Mouse (Mus musculus) forebrain, postnatal 0 days (tissue): ENCODE data around the gene Parp11. TPM values are rescaled to one million over a fixed set of nuclear protein-coding genes. Genes with fewer than 3 reads are reported as not detected.

ENCODE experiments used
- ATAC-seq: fragments of 200-750 bp; cut with Nextera tagmentation; 2 replicates; pipeline ENCODE4 v1.8.0; 2017; ENCODE audit warnings: mild to moderate bottlenecking, moderate library complexity
- DNase-seq: peaks from one replicate; pipeline ENCODE4 v3.0.0-alpha.2; 2015
- H3K27ac ChIP-seq: fragments of 300-500 bp; sonication (generic); 2 replicates; pipeline ENCODE4 v1.5.1; 2014; ENCODE audit warnings: low read depth, mild to moderate bottlenecking, antibody characterized with exemption, low read length, moderate library complexity, mixed read lengths
- H3K27me3 ChIP-seq: fragments of 300-500 bp; sonication (generic); 2 replicates; pipeline ENCODE4 v1.6.1; 2014; ENCODE audit warnings: mild to moderate bottlenecking, low read length, mixed read lengths; ENCODE audit not compliant: insufficient read depth
- H3K36me3 ChIP-seq: fragments of 300-500 bp; sonication (generic); 2 replicates; pipeline ENCODE4 v1.6.1; 2014; ENCODE audit warnings: mild to moderate bottlenecking, moderate library complexity; ENCODE audit not compliant: insufficient read depth
- H3K4me1 ChIP-seq: fragments of 300-500 bp; sonication (generic); 2 replicates; pipeline ENCODE4 v1.6.1; 2014; ENCODE audit warnings: antibody characterized with exemption; ENCODE audit not compliant: insufficient read depth
- H3K4me2 ChIP-seq: fragments of 300-500 bp; sonication (generic); 2 replicates; pipeline ENCODE4 v1.6.1; 2014; ENCODE audit warnings: low read depth, mild to moderate bottlenecking, moderate library complexity
- H3K4me3 ChIP-seq: fragments of 300-500 bp; sonication (generic); 2 replicates; pipeline ENCODE4 v1.5.1; 2014; ENCODE audit warnings: low read depth, low read length, mixed read lengths
- H3K9ac ChIP-seq: fragments of 300-500 bp; sonication (generic); 2 replicates; pipeline ENCODE4 v1.6.1; 2014; ENCODE audit warnings: mild to moderate bottlenecking
- H3K9me3 ChIP-seq: fragments of 300-500 bp; sonication (generic); 2 replicates; pipeline ENCODE4 v1.6.1; 2016; ENCODE audit warnings: low read length
- CTCF ChIP-seq: sonication (generic); IDR thresholded peaks from 2 replicates; pipeline ENCODE4 v1.5.1; 2016; ENCODE audit warnings: antibody characterized with exemption, control low read depth, low read depth
- WGBS: fragments of 180-500 bp; shearing (Covaris S2); extraction: QIAGEN DNeasy Blood & Tissue Kit; methylation state at CpG from one replicate; pipeline ENCODE4 v1.1.7; 2014; 5-methylcytosine and 5-hydroxymethylcytosine counted together
- polyA plus RNA-seq: library from polyadenylated mRNA; unstranded; fragments of >200 nt; fragmentation: Nextera tagmentation; extraction: Ambion mirVana; gene quantifications from 2 replicates; pipeline ENCODE4 v1.2.1, GENCODE M21; 2015
- total RNA-seq: library from RNA; depleted of rRNA; stranded (reverse); fragments of >200 nt; gene quantifications from 2 replicates; pipeline ENCODE4 v1.2.3, GENCODE M21; 2014

Parp11 gene
- total and polyA plus RNA-seq, 2 experiments from 2014 or later = 45.8 to 60.9 TPM

DNA sequence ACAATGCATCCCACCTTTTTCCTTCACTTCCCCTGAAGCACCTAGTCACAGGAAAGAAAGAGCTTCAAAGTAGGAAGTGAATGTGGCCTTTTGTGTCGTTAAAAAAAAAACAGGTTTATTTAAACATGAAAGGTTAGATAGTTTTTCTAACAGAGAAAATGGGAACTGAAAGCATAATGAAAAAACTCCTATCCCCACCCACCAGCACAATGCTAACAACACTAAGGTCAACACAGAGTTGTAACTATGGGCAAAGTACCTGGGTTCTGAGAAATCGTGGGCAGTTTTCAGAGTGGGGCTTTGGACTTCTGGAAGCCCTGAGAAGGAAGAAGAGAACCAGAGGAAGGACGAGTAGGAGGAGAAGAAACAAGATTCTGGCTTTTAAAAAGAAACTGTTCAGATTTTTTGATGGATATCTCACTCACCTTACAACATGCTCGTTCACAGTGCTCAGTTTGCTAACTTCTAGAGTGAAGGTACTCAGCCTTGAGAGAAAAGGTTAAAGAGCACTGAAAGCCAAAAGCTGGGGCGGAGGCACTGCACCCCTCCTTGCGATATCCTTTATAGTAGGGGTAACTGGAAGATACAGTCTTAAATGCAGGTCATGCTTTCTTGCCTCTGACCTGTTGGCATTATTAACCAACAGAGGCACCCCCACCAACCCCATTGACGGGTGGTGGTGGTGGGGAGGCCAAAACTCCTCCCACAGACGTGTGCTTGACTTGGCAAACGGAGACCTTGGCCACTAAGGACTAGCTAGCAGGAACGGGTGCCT is 1.2 kb downstream of the Parp11 start:
- WGBS = 55% methylated on average over 10 of the region's 10 CpGs
- Histone ChIP-seq H3K4me2 (no peak overlapping the region), H3K4me1 (no peaks in the 10 kb centered on the region), H3K27me3 (no peaks in the 10 kb centered on the region), H3K36me3 (no peaks in the 10 kb centered on the region), H3K27ac (no peak overlapping the region), H3K9ac (no peak overlapping the region), H3K9me3 (no peaks in the 10 kb centered on the region), H3K4me3 (no peak overlapping the region)
- ATAC-seq (no peak), DNase-seq (no peak)
- TF ChIP-seq CTCF = no peak

DNA sequence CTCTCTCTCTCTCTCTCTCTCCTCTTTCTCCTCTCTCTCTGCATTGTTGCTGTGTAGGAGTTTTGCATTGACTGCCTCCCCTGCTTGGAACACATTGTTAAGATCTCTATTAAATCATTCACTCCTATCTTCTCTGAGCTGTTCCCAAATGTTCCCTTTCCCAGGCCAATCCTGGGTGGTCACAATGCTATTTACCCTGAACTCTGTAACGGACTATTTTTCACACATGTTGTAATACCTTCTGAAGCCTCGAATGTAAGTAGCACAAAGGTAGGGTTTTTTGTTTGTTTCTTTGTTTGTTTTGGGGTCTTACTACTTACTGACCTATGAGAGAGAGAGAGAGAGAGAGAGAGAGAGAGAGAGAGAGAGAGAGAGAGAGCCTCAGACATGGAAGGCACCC is 2.2 kb downstream of the Parp11 start:
- H3K4me3 ChIP-seq = no peak overlapping the region
- no peaks in the 10 kb centered on the region for H3K9me3 ChIP-seq
- peak overlapping the region; percentile 74; the same call in 1 of the 2 replicates for H3K27ac ChIP-seq
- no peak overlapping the region for H3K4me2 ChIP-seq
- H3K36me3 ChIP-seq = no peaks in the 10 kb centered on the region
- ATAC-seq (no peak), DNase-seq (no peak)
- H3K27me3 ChIP-seq = no peaks in the 10 kb centered on the region
- whole genome bisulfite sequencing = 27% methylated on average over 2 of the region's 2 CpGs
- no peak for TF ChIP-seq CTCF
- no peak overlapping the region for H3K9ac ChIP-seq
- no peaks in the 10 kb centered on the region for H3K4me1 ChIP-seq

DNA sequence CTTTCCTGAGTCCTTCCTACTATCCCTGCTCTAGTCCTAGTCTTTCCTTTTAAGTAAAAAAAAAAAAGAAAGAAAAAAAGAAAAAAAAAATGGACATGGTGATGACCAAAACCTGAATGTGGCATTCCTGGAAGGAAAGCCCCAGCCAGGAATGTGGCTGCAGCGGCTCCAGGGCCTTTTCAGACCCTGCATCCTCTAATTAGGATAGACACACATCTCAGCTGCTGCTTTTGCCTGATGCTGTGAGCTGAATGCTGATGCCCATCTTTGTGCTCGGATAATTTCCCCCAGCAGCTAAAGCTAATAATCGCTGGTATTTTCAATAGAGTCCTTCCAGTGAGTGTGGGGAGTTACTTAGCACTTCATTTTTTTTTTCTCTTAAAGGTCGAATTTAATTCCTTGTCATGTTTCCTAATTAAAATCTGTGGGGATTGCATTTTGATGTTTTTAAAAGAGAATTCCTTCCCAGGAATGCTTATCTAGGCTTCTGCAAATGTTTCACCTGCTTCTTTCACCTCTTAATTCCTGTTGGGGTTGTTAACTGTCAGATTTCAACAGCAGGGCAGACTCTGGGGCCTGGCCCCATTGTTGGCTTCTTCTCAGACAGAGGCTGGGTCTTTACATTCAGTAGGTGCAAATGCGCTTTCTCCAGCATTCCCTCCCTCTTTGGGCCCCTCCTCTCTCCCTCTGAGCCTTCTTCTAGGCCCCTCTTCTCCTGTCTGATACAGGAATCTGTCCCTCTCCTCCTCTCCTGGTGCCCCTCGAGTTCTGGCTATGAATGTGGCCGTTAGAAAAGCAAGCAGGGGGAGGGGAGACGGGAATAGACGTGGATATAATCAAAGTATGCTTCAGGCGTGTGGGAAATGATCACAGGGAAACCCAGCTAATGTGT is 3.1 kb downstream of the Parp11 start:
- DNase-seq = peak; percentile 58
- no peaks in the 10 kb centered on the region for H3K9me3 ChIP-seq
- no peaks in the 10 kb centered on the region for H3K36me3 ChIP-seq
- peak overlapping the region; percentile 15; the same call in 1 of the 2 replicates for H3K9ac ChIP-seq
- H3K4me1 ChIP-seq = peaks cover 6% of the 10 kb centered on the region; the same call in 1 of the 2 replicates
- no peak overlapping the region for H3K4me2 ChIP-seq
- no peak for TF ChIP-seq CTCF
- H3K4me3 ChIP-seq = no peak overlapping the region
- no peaks in the 10 kb centered on the region for H3K27me3 ChIP-seq
- 6% methylated on average over 10 of the region's 10 CpGs for WGBS
- no peak for ATAC-seq
- H3K27ac ChIP-seq = peak overlapping the region; percentile 74

DNA sequence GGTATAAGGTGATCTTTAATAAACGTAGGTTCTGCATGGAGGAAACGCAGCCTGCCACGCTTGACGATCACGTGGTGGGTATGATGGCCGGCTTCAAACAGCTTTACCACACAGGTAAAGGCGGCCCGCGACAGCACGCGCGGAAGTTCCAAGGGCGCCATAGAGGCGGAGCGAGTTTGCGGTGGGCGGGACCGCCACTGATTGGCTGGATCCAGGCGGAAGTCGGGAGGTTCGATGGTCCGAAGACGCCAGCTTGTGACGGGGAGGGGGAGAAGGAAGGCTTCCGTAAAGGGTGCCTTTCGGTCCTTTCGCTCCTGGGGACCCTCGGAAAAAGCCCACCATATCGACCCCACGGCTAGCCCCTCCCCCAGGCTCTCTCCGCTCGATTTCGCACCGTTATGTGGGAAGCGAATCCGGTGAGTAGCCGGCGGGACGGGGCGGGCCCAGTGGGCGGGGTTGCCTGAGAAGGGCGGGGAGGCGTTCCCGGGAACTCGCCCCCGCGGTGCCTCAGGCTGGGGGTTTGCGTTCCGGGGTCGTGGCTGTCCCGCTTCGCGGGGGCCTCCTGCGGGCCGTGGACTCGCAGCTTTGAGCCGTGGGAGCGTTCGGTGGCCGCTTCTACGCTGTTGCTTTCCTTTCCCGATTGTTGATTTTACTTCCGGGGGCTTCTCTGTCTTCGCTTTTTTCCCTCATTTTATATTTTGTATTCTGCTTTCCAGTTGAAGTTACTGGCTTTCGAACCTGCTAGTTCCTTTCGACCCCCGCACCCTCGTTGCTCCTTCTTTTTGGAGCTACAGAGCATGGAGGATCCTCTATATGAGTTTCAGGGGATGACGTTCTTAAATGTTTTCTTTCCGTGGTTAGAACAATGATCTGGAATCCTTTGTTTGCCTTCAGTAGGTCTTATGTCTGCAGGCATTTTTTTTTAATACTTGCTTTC is 7.0 kb downstream of the Parp11 start:
- peak; percentile 97 for ATAC-seq
- peaks cover 12% of the 10 kb centered on the region; the same call in 1 of the 2 replicates for H3K4me1 ChIP-seq
- WGBS = under 1% methylated on average over 70 of the region's 70 CpGs
- H3K27ac ChIP-seq = peak overlapping the region; percentile 93
- H3K27me3 ChIP-seq = no peaks in the 10 kb centered on the region
- peak; percentile 96 for DNase-seq
- H3K9me3 ChIP-seq = no peaks in the 10 kb centered on the region
- peak overlapping the region; percentile 45 for H3K4me2 ChIP-seq
- peak overlapping the region; percentile 81 for H3K4me3 ChIP-seq
- no peaks in the 10 kb centered on the region for H3K36me3 ChIP-seq
- H3K9ac ChIP-seq = peak overlapping the region; percentile 86
- TF ChIP-seq CTCF = no peak

DNA sequence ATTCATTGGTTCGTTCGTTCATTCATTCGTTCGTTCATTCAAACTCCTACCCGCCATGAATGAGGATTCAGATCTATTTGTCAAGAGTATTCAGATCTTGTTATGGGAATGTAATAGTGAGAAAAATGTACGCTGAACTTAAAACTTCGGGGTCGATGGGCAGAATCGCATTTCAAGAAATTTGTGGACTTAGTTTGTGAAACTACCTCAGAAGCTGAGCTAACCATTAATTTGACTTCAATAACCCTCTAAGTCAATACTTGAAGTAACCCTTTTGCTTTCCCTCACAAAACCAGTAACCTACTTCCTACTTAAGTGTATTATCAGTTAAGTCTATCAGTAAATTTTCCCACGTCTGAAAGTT is 7.7 kb downstream of the Parp11 start:
- Histone ChIP-seq H3K36me3 (no peaks in the 10 kb centered on the region), H3K4me1 (peaks cover 12% of the 10 kb centered on the region; the same call in 1 of the 2 replicates), H3K27me3 (no peaks in the 10 kb centered on the region), H3K9me3 (no peaks in the 10 kb centered on the region), H3K4me2 (peak overlapping the region; percentile 45), H3K9ac (peak overlapping the region; percentile 86), H3K4me3 (peak overlapping the region; percentile 81), H3K27ac (peak overlapping the region; percentile 93)
- ATAC-seq (no peak), DNase-seq (no peak)
- no peak for TF ChIP-seq CTCF
- WGBS = 30% methylated on average over 10 of the region's 10 CpGs

DNA sequence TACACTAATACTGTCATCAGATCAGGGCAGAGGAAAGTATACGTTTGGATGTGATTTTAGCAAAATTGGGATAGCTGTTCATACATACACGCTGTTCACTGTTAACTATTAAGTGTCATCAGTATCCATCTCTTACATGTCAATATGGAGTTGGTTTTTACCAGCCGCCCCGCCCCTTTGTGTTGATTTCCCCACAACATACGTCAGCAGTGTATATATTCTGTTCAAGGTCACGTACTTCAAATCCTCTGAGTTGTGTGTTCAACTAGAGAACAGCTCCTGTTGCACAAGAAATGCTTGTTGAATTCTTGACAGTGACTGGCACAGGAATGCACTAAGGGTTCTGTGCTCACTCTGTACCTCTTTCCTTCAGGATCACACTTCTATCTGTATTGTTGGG is 8.2 kb downstream of the Parp11 start:
- Histone ChIP-seq H3K4me1 (peaks cover 12% of the 10 kb centered on the region; the same call in 1 of the 2 replicates), H3K27me3 (no peaks in the 10 kb centered on the region), H3K4me2 (peak overlapping the region; percentile 45), H3K4me3 (peak overlapping the region; percentile 81), H3K9me3 (no peaks in the 10 kb centered on the region), H3K27ac (no peak overlapping the region), H3K9ac (0 out of 2 replicates have a peak overlapping the region, but pooled peaks have one; percentile 86), H3K36me3 (no peaks in the 10 kb centered on the region)
- WGBS = 79% methylated on average over 6 of the region's 6 CpGs
- ATAC-seq (no peak), DNase-seq (no peak)
- TF ChIP-seq CTCF = no peak
